Mouse (Mus musculus): ENCODE measurements around the gene Eps15l1.

DNA sequence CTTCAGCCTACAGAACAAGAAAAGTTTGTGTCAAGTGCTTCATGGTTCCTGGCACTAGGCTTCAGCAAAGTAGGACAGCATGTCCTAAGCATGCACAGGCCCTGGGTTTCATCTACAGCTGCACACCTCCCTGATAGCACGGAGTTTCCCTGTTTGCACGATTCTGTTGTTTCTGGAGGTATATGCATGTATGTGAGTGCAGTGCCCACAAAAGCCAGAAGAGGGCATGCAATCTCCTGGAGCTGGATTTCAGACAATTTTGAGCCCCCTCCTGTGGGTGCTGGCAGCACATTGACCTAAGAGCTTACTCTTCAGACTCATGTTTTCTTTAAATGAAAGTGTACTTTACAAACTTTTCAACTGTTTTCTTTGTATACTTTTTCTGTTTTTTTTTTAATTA lies 32.6 kb upstream of the Eps15l1 start:
- TF ChIP-seq POLR2A (IDR thresholded peaks at IDR 0.05; ENCODE audit: control insufficient read depth in 1 of 2, insufficient read depth in 1 of 2, low read depth in 1 of 2, low read length in 2 of 2, poor library complexity in 1 of 2) (no peak), MXI1 (IDR thresholded peaks at IDR 0.05; ENCODE audit: low read depth, low read length) (no peak)
